Mouse (Mus musculus) forebrain, embryonic 14.5 days (tissue): ENCODE measurements around the gene Cebpa. TPM values are rescaled to one million over a fixed set of nuclear protein-coding genes. Genes with fewer than 3 reads are reported as not detected.

Source experiments
- ATAC-seq: fragments of 200-750 bp; cut with Nextera tagmentation; 2 replicates; pipeline ENCODE4 v1.8.0; 2017; ENCODE audit warnings: mild to moderate bottlenecking, moderate library complexity
- DNase-seq: peaks from one replicate; pipeline ENCODE4 v3.0.0-alpha.2; 2015; ENCODE audit warnings: low spot score
- H3K27ac ChIP-seq: fragments of 300-500 bp; sonication (generic); 2 replicates; pipeline ENCODE4 v1.5.1; 2014; ENCODE audit warnings: low read depth, mild to moderate bottlenecking, control low read depth, low read length, moderate library complexity
- H3K27me3 ChIP-seq: fragments of 300-500 bp; sonication (generic); replicated peaks from 2 replicates; pipeline ENCODE4 v1.6.1; 2014; ENCODE audit warnings: low read length, control low read depth, mixed read lengths; ENCODE audit not compliant: control insufficient read depth, insufficient read depth
- H3K36me3 ChIP-seq: fragments of 300-500 bp; sonication (generic); 2 replicates; pipeline ENCODE4 v1.6.1; 2014; ENCODE audit warnings: low read length, control low read depth; ENCODE audit not compliant: control insufficient read depth, insufficient read depth
- H3K4me1 ChIP-seq: fragments of 300-500 bp; sonication (generic); 2 replicates; pipeline ENCODE4 v1.6.1; 2014; ENCODE audit warnings: antibody characterized with exemption, low read length, control low read depth; ENCODE audit not compliant: control insufficient read depth, insufficient read depth
- H3K4me2 ChIP-seq: fragments of 300-500 bp; sonication (generic); 2 replicates; pipeline ENCODE4 v1.6.1; 2014; ENCODE audit warnings: mild to moderate bottlenecking, control low read depth, low read length
- H3K4me3 ChIP-seq: fragments of 300-500 bp; sonication (generic); 2 replicates; pipeline ENCODE4 v1.5.1; 2014; ENCODE audit warnings: low read depth, low read length, control low read depth
- H3K9ac ChIP-seq: fragments of 300-500 bp; sonication (generic); 2 replicates; pipeline ENCODE4 v1.6.1; 2014; ENCODE audit warnings: mild to moderate bottlenecking, low read length, control low read depth, moderate library complexity
- H3K9me3 ChIP-seq: fragments of 300-500 bp; sonication (generic); replicated peaks from 2 replicates; pipeline ENCODE4 v1.6.1; 2016; ENCODE audit warnings: low read length, control low read depth, mixed read lengths; ENCODE audit not compliant: control insufficient read depth
- WGBS: fragments of 180-500 bp; shearing (Covaris S2); extraction: QIAGEN DNeasy Blood & Tissue Kit; methylation state at CpG from one replicate; pipeline ENCODE4 v1.1.7; 2014; 5-methylcytosine and 5-hydroxymethylcytosine counted together
- polyA plus RNA-seq: library from polyadenylated mRNA; unstranded; fragments of >200 nt; fragmentation: Nextera tagmentation; extraction: Ambion mirVana; gene quantifications from 2 replicates; pipeline ENCODE4 v1.2.1, GENCODE M21; 2014

Gene Cebpa
- polyA plus RNA-seq, 1 experiment from 2014 or later: 0.62 TPM

DNA sequence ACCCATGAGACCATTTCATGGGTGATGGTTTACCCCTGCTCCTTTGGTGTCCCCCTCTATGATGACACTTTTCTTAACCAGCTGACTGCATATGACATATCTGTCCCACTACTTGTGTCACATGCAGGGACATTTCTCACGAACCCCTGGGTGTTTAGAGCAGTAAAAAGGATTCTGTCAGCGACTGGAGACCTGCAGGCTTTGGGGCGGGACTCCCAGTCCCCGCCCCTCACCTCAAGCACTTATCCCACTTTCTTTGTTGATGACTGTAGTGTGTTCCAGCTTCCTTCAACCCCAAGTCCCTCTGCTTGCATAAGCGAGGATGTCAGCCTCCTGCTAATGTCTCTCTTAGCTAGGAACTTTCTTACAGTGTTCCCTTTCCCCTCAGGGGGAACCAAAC lies 2.0 kb upstream of the Cebpa start:
- Histone ChIP-seq H3K4me3 (no peak overlapping the region), H3K9ac (no peak overlapping the region), H3K27me3 (peaks cover 57% of the 10 kb centered on the region), H3K36me3 (no peaks in the 10 kb centered on the region), H3K27ac (no peak overlapping the region), H3K4me2 (no peak overlapping the region), H3K4me1 (peaks cover 7% of the 10 kb centered on the region), H3K9me3 (no peaks in the 10 kb centered on the region)
- ATAC-seq: no peak
- no peak for DNase-seq
- WGBS: 33% methylated on average over 5 of the region's 5 CpGs

DNA sequence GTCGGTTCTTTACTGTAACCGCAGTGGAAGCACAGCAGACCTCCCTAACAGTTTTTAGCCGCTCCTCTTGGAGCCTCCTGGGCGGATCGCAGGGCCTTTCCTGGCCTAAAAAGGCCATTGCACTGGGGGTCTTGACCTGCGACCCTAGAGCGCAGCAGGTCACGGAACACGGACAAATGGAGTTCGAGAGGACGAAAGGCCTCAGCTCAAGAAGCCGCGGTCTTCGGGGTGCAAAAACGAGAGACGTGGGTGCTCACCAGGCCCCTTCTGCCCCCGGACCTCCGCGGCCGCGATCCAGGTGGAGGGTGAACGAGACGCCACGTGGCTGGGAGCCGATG lies 1.4 kb upstream of the Cebpa start:
- Histone ChIP-seq H3K27me3 (peaks cover 64% of the 10 kb centered on the region), H3K4me2 (peak overlapping the region; percentile 98), H3K9ac (peak overlapping the region; percentile 56), H3K27ac (no peak overlapping the region), H3K36me3 (no peaks in the 10 kb centered on the region), H3K9me3 (no peaks in the 10 kb centered on the region), H3K4me3 (peak overlapping the region; percentile 48), H3K4me1 (peaks cover 7% of the 10 kb centered on the region)
- no peak for DNase-seq
- ATAC-seq: no peak
- WGBS: 1% methylated on average over 25 of the region's 25 CpGs

DNA sequence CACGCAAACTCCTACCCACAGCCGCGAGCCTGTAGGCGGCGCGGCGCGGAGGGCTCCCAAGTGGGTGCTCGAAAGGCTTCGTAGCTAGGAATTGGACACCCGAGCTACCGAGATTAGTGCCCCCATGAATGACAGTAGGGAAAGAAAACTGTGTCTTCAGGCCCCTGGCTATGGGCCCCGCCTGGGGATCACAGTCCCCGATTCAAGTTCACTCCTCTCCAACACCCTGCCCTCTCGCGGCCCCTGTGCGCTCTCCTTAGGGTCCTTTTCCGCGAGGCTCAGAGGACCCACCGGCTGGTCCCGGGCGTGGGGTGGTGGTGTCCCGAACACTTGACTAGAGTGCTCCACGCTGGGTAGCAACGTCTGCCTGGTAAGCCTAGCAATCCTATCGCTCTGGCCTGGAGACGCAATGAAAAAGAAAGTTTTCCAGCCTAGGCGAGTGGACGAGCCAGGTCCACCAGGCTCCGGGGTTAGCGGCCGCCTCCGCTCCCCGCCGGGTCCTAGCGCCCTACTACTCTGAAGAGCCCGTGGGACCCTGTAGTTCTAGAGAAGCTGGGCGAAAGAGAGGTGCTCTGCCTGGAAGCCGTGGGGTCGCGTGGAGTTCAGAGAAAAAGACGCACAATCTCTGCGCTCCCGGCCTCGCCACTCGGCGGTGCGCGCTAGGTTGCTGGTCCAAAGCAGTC lies 853 bp upstream of the Cebpa start:
- Histone ChIP-seq H3K4me3 (peak overlapping the region; percentile 48), H3K4me2 (peak overlapping the region; percentile 98), H3K27ac (no peak overlapping the region), H3K9me3 (no peaks in the 10 kb centered on the region), H3K27me3 (peaks cover 69% of the 10 kb centered on the region), H3K4me1 (peaks cover 7% of the 10 kb centered on the region), H3K9ac (peak overlapping the region; percentile 56), H3K36me3 (no peaks in the 10 kb centered on the region)
- under 1% methylated on average over 49 of the region's 49 CpGs for WGBS
- ATAC-seq (peak; percentile 60), DNase-seq (peak; percentile 72)

DNA sequence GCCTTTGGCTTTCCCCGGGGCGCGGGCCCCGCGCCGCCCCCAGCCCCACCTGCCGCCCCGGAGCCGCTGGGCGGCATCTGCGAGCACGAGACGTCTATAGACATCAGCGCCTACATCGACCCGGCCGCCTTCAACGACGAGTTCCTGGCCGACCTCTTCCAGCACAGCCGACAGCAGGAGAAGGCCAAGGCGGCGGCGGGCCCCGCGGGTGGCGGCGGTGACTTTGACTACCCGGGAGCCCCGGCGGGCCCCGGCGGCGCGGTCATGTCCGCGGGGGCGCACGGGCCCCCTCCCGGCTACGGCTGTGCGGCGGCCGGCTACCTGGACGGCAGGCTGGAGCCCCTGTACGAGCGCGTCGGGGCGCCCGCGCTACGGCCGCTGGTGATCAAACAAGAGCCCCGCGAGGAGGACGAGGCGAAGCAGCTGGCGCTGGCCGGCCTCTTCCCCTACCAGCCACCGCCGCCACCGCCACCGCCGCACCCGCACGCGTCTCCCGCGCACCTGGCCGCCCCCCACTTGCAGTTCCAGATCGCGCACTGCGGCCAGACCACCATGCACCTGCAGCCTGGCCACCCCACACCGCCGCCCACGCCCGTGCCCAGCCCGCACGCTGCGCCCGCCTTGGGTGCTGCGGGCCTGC lies 533 bp downstream of the Cebpa start:
- DNase-seq (peak; percentile 39), ATAC-seq (peak; percentile 3; the same call in 1 of the 2 replicates)
- peaks cover 70% of the 10 kb centered on the region for H3K27me3 ChIP-seq
- H3K4me2 ChIP-seq: peak overlapping the region; percentile 98
- under 1% methylated on average over 45 of the region's 83 CpGs for whole genome bisulfite sequencing
- H3K4me1 ChIP-seq: peaks cover 7% of the 10 kb centered on the region
- peak overlapping the region; percentile 56 for H3K9ac ChIP-seq
- H3K4me3 ChIP-seq: peak overlapping the region; percentile 48
- no peaks in the 10 kb centered on the region for H3K9me3 ChIP-seq
- no peak overlapping the region for H3K27ac ChIP-seq
- no peaks in the 10 kb centered on the region for H3K36me3 ChIP-seq

DNA sequence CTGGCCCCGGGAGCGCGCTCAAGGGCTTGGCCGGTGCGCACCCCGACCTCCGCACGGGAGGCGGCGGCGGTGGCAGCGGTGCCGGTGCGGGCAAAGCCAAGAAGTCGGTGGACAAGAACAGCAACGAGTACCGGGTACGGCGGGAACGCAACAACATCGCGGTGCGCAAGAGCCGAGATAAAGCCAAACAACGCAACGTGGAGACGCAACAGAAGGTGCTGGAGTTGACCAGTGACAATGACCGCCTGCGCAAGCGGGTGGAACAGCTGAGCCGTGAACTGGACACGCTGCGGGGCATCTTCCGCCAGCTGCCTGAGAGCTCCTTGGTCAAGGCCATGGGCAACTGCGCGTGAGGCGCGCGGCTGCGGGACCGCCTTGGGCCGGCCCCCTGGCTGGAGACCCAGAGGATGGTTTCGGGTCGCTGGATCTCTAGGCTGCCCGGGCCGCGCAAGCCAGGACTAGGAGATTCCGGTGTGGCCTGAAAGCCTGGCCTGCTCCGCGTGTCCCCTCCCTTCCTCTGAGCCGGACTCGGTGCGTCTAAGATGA lies 1.1 kb downstream of the Cebpa start:
- Histone ChIP-seq H3K36me3 (no peaks in the 10 kb centered on the region), H3K4me2 (peak overlapping the region; percentile 98), H3K9me3 (no peaks in the 10 kb centered on the region), H3K9ac (peak overlapping the region; percentile 56), H3K27ac (no peak overlapping the region), H3K4me3 (peak overlapping the region; percentile 48), H3K27me3 (peaks cover 70% of the 10 kb centered on the region), H3K4me1 (peaks cover 7% of the 10 kb centered on the region)
- no peak for DNase-seq
- WGBS: under 1% methylated on average over 49 of the region's 53 CpGs
- no peak for ATAC-seq

DNA sequence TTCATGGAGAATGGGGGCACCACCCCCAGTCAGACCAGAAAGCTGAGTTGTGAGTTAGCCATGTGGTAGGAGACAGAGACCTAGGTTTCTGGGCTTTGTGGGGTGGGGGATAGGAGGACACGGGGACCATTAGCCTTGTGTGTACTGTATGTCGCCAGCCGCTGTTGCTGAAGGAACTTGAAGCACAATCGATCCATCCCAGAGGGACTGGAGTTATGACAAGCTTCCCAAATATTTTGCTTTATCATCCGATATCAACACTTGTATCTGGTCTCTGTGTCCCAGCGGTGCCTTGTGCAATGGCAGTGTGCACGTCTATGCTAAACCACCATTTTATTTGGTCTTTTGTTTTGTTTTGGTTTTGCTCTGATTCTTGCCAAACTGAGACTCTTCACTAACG lies 2.1 kb downstream of the Cebpa start:
- Histone ChIP-seq H3K4me3 (no peak overlapping the region), H3K27me3 (peaks cover 65% of the 10 kb centered on the region), H3K4me2 (no peak overlapping the region), H3K9ac (no peak overlapping the region), H3K36me3 (no peaks in the 10 kb centered on the region), H3K4me1 (peaks cover 7% of the 10 kb centered on the region), H3K27ac (no peak overlapping the region), H3K9me3 (no peaks in the 10 kb centered on the region)
- 31% methylated on average over 8 of the region's 8 CpGs for WGBS
- no peak for ATAC-seq
- no peak for DNase-seq

DNA sequence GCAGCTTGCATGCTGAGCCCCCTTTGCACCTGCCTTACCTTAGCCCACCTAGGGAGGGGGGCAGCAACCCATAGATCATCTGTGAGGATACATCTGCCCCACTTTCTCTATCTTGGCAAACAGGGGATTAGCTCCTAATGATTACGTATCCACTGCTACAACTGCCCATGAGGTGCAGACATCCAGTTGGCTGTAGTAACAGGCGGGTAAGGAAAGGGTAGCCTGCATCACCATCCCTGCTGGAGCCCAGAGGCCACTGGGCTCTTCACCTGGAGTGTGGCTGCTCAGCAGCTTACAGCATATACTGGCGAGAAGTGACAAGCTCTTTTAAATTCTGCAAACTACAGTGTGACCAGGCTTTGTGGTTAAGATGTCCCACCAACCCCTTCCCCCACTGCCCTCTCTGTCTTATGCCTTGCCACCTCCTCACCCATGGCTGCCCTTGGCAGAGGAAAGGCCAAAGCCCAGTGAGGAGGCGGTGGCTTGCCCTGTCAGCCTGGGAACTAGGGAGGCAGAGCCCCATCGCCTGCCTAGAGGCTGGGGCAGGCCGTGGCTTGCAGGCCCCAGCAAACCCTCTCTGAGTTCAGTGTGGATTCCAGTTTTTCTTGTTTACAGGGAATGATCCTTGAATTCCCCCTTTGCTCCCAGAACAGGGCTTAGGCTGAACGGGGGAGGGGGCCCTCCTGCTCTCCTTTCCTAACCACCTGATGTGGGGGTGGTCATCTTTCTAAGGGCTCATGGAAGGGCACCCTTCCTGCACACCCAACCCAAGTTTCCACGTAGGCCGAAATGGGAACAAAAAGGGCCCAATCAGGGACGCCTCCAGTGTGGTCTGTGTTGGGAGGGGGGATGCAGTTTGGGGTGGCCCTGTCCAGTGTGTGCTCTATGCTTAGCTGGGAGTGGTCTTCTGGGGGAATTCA lies 3.6 kb downstream of the Cebpa start:
- WGBS: 56% methylated on average over 10 of the region's 10 CpGs
- ATAC-seq: no peak
- peaks cover 50% of the 10 kb centered on the region for H3K27me3 ChIP-seq

DNA sequence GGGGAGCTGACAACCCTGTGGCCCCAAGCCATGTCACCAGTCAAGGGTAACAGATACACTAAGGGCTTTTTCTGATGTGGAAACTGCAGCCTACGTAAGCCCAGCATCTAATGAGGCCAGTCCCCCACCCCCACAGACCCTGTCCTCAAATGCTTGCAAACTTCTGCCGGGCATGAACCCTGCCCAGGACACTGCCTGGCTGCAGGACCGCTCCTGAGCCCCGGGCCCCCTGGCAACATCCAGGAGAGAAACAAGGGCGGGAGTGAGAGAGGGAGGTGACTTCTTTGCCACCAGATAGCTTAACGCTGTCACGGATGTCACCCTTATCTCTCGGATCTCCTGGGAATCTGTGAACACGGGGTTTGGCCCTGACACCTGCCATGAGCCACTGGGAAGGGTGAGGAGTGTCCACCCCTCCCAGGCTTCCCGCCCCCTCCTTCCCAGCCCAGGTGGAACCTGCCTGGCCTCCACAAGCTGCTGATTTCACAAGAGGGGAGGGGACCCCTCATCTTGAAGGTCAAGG lies 4.4 kb downstream of the Cebpa start:
- Histone ChIP-seq H3K27me3 (peaks cover 43% of the 10 kb centered on the region), H3K9me3 (no peaks in the 10 kb centered on the region), H3K4me2 (no peak overlapping the region), H3K27ac (no peak overlapping the region), H3K9ac (no peak overlapping the region), H3K36me3 (no peaks in the 10 kb centered on the region), H3K4me3 (no peak overlapping the region), H3K4me1 (no peaks in the 10 kb centered on the region; the same call in 1 of the 2 replicates)
- DNase-seq (no peak), ATAC-seq (no peak)
- WGBS: 40% methylated on average over 10 of the region's 10 CpGs

More for the DNA sequence above, 3.6 kb downstream of the Cebpa start:
- no peaks in the 10 kb centered on the region for H3K9me3 ChIP-seq
- peaks cover 6% of the 10 kb centered on the region for H3K4me1 ChIP-seq
- no peak overlapping the region for H3K4me2 ChIP-seq
- DNase-seq: no peak
- no peaks in the 10 kb centered on the region for H3K36me3 ChIP-seq
- no peak overlapping the region for H3K27ac ChIP-seq
- no peak overlapping the region for H3K9ac ChIP-seq
- H3K4me3 ChIP-seq: no peak overlapping the region
